Mouse (Mus musculus) embryonic facial prominence, embryonic 14.5 days (tissue): ENCODE results near the gene Klk1b22. TPM values are rescaled to one million over a fixed set of nuclear protein-coding genes. Genes with fewer than 3 reads are reported as not detected.
"Not testable (repeated sequence)": the region's sequence is repeated elsewhere in the genome, so short reads cannot be mapped to it uniquely, and the experiment has no call there.

Experiments
- ATAC-seq: fragments of 200-750 bp; cut with Nextera tagmentation; 2 replicates; pipeline ENCODE4 v1.8.0; 2017; ENCODE audit warnings: low read depth, moderate number of reproducible peaks, moderate TSS enrichment
- DNase-seq: peaks from one replicate; pipeline ENCODE4 v3.0.0-alpha.2; 2015; ENCODE audit warnings: low spot score
- H3K27ac ChIP-seq: fragments of 300-500 bp; sonication (generic); replicated peaks from 2 replicates; pipeline ENCODE4 v1.5.1; 2014; ENCODE audit warnings: low read depth, mild to moderate bottlenecking, low read length, moderate library complexity
- H3K27me3 ChIP-seq: fragments of 300-500 bp; sonication (generic); replicated peaks from 2 replicates; pipeline ENCODE4 v1.6.1; 2014; ENCODE audit warnings: low read length; ENCODE audit not compliant: control insufficient read depth, insufficient read depth
- H3K36me3 ChIP-seq: fragments of 300-500 bp; sonication (generic); 2 replicates; pipeline ENCODE4 v1.6.1; 2014; ENCODE audit warnings: low read length, mixed read lengths; ENCODE audit not compliant: control insufficient read depth, insufficient read depth
- H3K4me1 ChIP-seq: fragments of 300-500 bp; sonication (generic); 2 replicates; pipeline ENCODE4 v1.6.1; 2014; ENCODE audit warnings: antibody characterized with exemption, low read length; ENCODE audit not compliant: control insufficient read depth, insufficient read depth
- H3K4me2 ChIP-seq: fragments of 300-500 bp; sonication (generic); 2 replicates; pipeline ENCODE4 v1.6.1; 2014; ENCODE audit warnings: low read depth, mild to moderate bottlenecking, low read length, moderate library complexity, mixed read lengths
- H3K4me3 ChIP-seq: fragments of 300-500 bp; sonication (generic); 2 replicates; pipeline ENCODE4 v1.5.1; 2014; ENCODE audit warnings: low read depth, mild to moderate bottlenecking, low read length
- H3K9ac ChIP-seq: fragments of 300-500 bp; sonication (generic); 2 replicates; pipeline ENCODE4 v1.6.1; 2014; ENCODE audit warnings: low read depth, mild to moderate bottlenecking, low read length, moderate library complexity, mixed read lengths
- H3K9me3 ChIP-seq: fragments of 300-500 bp; sonication (generic); 2 replicates; pipeline ENCODE4 v1.6.1; 2016; ENCODE audit warnings: low read length; ENCODE audit not compliant: control insufficient read depth
- WGBS: fragments of 180-500 bp; shearing (Covaris S2); extraction: QIAGEN DNeasy Blood & Tissue Kit; methylation state at CpG from one replicate; pipeline ENCODE4 v1.1.7; 2014; 5-methylcytosine and 5-hydroxymethylcytosine counted together
- polyA plus RNA-seq: library from polyadenylated mRNA; unstranded; fragments of >200 nt; fragmentation: Nextera tagmentation; extraction: Ambion mirVana; gene quantifications from 2 replicates; pipeline ENCODE4 v1.2.1, GENCODE M21; 2014

Klk1b22 gene
- not detected in 2 replicates for polyA plus RNA-seq

DNA sequence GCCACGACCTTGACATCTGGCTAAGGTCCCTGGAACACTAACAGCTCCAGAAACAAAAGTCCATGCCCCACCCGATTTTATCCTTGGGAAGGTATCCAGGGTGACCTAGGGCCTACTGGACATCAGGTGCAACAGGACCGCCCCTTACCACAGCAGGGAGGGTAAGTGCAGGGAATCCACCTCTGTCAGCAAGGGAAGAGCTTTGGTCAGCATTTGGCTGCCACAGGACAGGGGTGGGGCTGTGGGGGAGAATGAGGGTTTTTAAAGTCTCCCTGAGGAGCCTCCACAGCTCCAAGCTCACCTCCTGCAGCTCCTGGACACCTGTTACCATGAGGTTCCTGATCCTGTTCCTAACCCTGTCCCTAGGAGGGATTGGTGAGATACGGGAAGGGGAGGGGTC lies at the start of gene Klk1b22:
Gene Klk1b22 (plus strand): TSS at position 301 of the 400 bp plus-strand sequence.
- Histone ChIP-seq H3K9ac (no peak within 1 kb of the TSS), H3K9me3 (no peaks in the 10 kb centered on the region), H3K27me3 (no peaks in the 10 kb centered on the region), H3K4me3 (no peak within 1 kb of the TSS), H3K27ac (no peak within 1 kb of the TSS), H3K4me2 (no peak within 1 kb of the TSS), H3K36me3 (no peaks in the 10 kb centered on the region), H3K4me1 (no peaks in the 10 kb centered on the region)
- no peak for DNase-seq
- no peak for ATAC-seq
- 64% methylated on average over 3 of the region's 4 CpGs for WGBS

DNA sequence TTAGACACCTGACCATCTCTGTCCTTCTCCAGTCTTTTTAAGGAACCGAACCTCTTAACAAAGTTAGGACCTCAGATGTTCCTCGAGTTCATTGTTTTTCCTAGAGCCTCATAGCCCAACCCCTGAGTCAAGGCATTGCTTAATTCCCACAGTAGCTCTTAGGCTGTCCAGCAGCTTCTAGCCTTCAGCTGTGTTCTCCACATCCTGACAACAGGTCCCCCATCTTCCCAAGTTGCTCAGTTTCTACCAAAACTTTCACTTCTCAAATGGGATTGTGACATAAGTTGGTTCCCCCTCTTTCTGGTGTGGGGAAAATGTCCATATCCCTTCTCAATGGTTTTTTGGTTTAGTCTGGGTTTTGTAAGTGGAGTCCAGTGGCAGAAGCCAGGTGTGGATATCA lies 40.4 kb upstream of the Klk1b22 start:
- DNase-seq, result no peak
- WGBS, result 68% methylated on average over 2 of the region's 2 CpGs
- no peak for ATAC-seq
- Histone ChIP-seq H3K4me3 (no peak overlapping the region), H3K27me3 (no peaks in the 10 kb centered on the region), H3K9ac (no peak overlapping the region), H3K36me3 (no peaks in the 10 kb centered on the region), H3K4me1 (no peaks in the 10 kb centered on the region), H3K27ac (no peak overlapping the region), H3K4me2 (no peak overlapping the region), H3K9me3 (no peaks in the 10 kb centered on the region)

DNA sequence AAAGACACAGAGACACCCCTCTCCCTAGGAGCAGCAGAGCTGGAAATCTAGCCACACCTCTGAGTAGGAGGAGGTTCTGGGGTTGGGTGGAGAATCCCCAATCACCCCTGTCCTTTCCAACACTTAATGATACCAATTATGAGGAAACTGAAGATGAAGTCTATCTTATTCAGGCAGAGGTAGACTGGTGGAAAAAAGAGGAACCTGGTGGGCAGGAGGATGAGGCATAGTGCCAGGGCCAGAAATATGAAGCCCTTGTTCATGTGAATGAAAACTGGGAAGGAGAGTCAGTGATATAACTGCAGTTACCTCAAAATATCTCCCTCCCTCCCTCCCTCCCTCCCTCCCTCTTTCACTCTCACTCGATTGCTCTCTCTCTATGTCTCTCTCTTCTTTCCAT lies 34.8 kb upstream of the Klk1b22 start:
- no peak overlapping the region for H3K27ac ChIP-seq
- no peaks in the 10 kb centered on the region for H3K9me3 ChIP-seq
- no peaks in the 10 kb centered on the region for H3K27me3 ChIP-seq
- no peak for DNase-seq
- no peaks in the 10 kb centered on the region for H3K36me3 ChIP-seq
- no peak overlapping the region for H3K9ac ChIP-seq
- no peak overlapping the region for H3K4me3 ChIP-seq
- H3K4me1 ChIP-seq, result no peaks in the 10 kb centered on the region
- no peak overlapping the region for H3K4me2 ChIP-seq
- ATAC-seq, result no peak
- WGBS, result 90% methylated on average over 1 of the region's 1 CpGs

DNA sequence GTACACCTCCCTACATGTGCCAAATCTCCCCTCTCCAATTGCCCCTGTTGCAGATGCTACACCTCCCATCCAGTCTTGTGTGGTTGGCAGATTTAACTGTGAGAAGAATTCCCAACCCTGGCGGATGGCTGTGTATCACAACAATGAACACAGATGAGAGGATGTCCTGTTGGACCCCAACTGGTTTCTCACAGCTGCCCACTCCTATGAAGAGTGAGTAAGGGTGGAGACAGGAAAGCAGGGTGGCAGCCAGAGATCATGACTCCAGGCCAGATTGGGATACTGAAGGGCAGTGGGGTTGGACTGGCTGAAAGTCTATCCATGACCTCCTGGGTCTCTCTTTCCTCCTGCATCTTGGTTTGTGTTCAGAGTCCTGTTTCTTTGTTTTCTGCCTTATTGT lies 16.4 kb upstream of the Klk1b22 start:
- Histone ChIP-seq H3K27me3 (no peaks in the 10 kb centered on the region), H3K27ac (no peak overlapping the region), H3K9ac (no peak overlapping the region), H3K4me3 (no peak overlapping the region), H3K36me3 (no peaks in the 10 kb centered on the region), H3K4me2 (no peak overlapping the region), H3K4me1 (no peaks in the 10 kb centered on the region), H3K9me3 (no peaks in the 10 kb centered on the region)
- ATAC-seq (no peak), DNase-seq (no peak)
- WGBS, result 81% methylated on average over 1 of the region's 1 CpGs

DNA sequence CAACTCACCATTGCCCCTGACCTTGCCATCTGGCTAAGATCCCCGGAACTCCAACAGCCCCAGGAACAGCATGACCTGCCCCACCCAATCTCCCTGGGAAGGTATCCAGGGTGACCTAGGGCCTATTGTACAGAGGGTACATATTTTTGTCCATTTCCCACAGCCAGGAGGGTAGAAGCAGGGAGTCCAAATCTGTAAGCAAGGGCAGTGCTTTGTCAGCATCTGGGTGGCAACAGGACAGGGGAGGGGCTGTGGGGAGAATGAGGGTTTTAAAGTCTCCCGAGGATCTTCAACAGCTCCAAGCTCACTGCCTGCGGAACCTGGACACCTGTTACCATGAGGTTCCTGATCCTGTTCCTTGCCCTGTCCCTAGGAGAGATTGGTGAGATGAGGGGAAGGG lies 10.4 kb upstream of the Klk1b22 start, which contains the start of gene Klk1b21:
Gene Klk1b21 (plus strand): TSS at position 301 of the 400 bp plus-strand sequence.
- not testable (repeated sequence) for H3K9ac ChIP-seq, H3K9me3 ChIP-seq, H3K27me3 ChIP-seq, H3K27ac ChIP-seq, H3K4me3 ChIP-seq, H3K4me2 ChIP-seq, ATAC-seq, H3K36me3 ChIP-seq, H3K4me1 ChIP-seq, DNase-seq
- 82% methylated on average over 3 of the region's 3 CpGs for WGBS

DNA sequence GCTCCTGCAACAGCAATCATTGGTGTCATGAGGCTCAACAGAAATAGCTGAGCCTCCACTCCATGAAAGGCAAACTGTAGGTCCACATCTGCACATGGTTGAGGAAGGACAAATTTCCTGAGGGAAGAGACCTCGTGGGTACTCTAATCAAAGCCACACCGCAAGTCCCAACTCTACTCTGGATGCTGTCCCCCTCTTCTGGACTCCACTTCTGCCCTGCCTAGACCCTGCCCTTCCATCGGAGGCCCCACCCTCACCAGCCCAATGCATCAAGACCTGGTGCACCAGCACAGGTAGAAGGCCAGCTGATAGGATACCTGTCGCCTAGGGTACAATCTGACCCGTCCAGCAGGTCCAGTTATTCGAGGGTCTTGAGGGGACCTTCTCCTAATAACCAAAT lies 11.0 kb downstream of the Klk1b22 start:
- Histone ChIP-seq H3K36me3 (no peaks in the 10 kb centered on the region), H3K27me3 (no peaks in the 10 kb centered on the region), H3K4me1 (no peaks in the 10 kb centered on the region), H3K4me3 (no peak overlapping the region), H3K9me3 (no peaks in the 10 kb centered on the region), H3K9ac (no peak overlapping the region), H3K4me2 (no peak overlapping the region), H3K27ac (no peak overlapping the region)
- 90% methylated on average over 6 of the region's 6 CpGs for WGBS
- DNase-seq (no peak), ATAC-seq (no peak)

DNA sequence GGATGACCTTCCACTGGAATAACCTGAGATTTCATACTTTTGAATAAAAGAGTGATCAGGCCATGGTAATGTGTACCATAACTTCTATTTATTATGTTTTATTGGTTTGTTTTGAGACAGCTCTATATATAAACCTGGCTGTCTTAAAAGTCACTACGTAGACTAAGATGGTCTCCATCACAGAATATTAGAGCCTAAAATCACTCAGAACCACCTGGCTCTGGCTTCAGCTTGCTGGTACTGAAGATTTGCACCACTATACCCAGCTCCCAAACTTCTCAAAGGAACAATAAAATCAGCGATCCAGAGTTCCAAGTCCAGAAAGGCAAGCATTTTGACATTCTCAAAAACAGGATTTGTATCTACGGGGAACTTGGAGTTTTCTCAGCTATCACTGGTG lies 24.0 kb downstream of the Klk1b22 start, which contains the start of gene Klk1b16:
Gene Klk1b16 (plus strand): TSS at position 301 of the 400 bp plus-strand sequence.
- Histone ChIP-seq H3K4me3 (no peak within 1 kb of the TSS), H3K9me3 (no peaks in the 10 kb centered on the region), H3K36me3 (no peaks in the 10 kb centered on the region), H3K27ac (no peak within 1 kb of the TSS), H3K27me3 (no peaks in the 10 kb centered on the region), H3K4me2 (no peak within 1 kb of the TSS), H3K9ac (no peak within 1 kb of the TSS), H3K4me1 (no peaks in the 10 kb centered on the region)
- ATAC-seq, result no peak
- 92% methylated on average over 3 of the region's 3 CpGs for WGBS
- no peak for DNase-seq

Other genes starting within 250 kb of the Klk1b22 start
- gene Klk4, start 231.5 kb upstream of the Klk1b22 start, polyA plus RNA-seq, result 0.14 TPM in 1 of 2 replicates, not detected in the other
- not detected in 2 replicates for gene Klk15, start 178.9 kb upstream of the Klk1b22 start, polyA plus RNA-seq
- not detected in 2 replicates for gene Klk1b8, start 162.0 kb upstream of the Klk1b22 start, polyA plus RNA-seq
- gene Klk1b1, start 145.9 kb upstream of the Klk1b22 start, polyA plus RNA-seq, result not detected in 2 replicates
- gene Klk1b9, start 136.6 kb upstream of the Klk1b22 start, polyA plus RNA-seq, result not detected in 2 replicates
- gene Klk1b11, start 116.8 kb upstream of the Klk1b22 start, polyA plus RNA-seq, result not detected in 2 replicates
- gene Klk1b26, start 100.5 kb upstream of the Klk1b22 start, polyA plus RNA-seq, result 1.2 and 2.2 TPM in 2 replicates
- not detected in 2 replicates for gene Klk1b27, start 60.4 kb upstream of the Klk1b22 start, polyA plus RNA-seq
- not detected in 2 replicates for gene Klk1b21, start 10.3 kb upstream of the Klk1b22 start, polyA plus RNA-seq
- gene Klk1b16, start 24.1 kb downstream of the Klk1b22 start, polyA plus RNA-seq, result not detected in 2 replicates
- not detected in 2 replicates for gene Klk1b24, start 75.6 kb downstream of the Klk1b22 start, polyA plus RNA-seq
- not detected in 2 replicates for gene Klk1b3, start 85.5 kb downstream of the Klk1b22 start, polyA plus RNA-seq
- not detected in 2 replicates for gene Klk1b4, start 94.8 kb downstream of the Klk1b22 start, polyA plus RNA-seq
- gene Klk1b5, start 103.3 kb downstream of the Klk1b22 start, polyA plus RNA-seq, result not detected in 2 replicates
- not detected in 2 replicates for gene Klk1, start 112.7 kb downstream of the Klk1b22 start, polyA plus RNA-seq
- gene Gm36864, start 123.5 kb downstream of the Klk1b22 start, polyA plus RNA-seq, result not detected in 2 replicates
- 0.83 and 1.1 TPM in 2 replicates for gene 1700028J19Rik, start 134.0 kb downstream of the Klk1b22 start, polyA plus RNA-seq
- 117 and 144 TPM in 2 replicates for gene 2410002F23Rik, start 134.0 kb downstream of the Klk1b22 start, polyA plus RNA-seq
- 0.92 and 0.96 TPM in 2 replicates for gene Acp4, start 144.7 kb downstream of the Klk1b22 start, polyA plus RNA-seq
- not detected in 2 replicates for gene Gm15517, start 148.8 kb downstream of the Klk1b22 start, polyA plus RNA-seq
- gene Clec11a, start 194.2 kb downstream of the Klk1b22 start, polyA plus RNA-seq, result 27.3 and 34.6 TPM in 2 replicates
- gene Shank1, start 197.6 kb downstream of the Klk1b22 start, polyA plus RNA-seq, result 3.6 and 3.7 TPM in 2 replicates